Mouse (Mus musculus): ENCODE data around the gene Klhdc3.
A peak's percentile ranks its signal among the peaks of the same experiment; 100 is the strongest.

The Klhdc3 gene

DNA sequence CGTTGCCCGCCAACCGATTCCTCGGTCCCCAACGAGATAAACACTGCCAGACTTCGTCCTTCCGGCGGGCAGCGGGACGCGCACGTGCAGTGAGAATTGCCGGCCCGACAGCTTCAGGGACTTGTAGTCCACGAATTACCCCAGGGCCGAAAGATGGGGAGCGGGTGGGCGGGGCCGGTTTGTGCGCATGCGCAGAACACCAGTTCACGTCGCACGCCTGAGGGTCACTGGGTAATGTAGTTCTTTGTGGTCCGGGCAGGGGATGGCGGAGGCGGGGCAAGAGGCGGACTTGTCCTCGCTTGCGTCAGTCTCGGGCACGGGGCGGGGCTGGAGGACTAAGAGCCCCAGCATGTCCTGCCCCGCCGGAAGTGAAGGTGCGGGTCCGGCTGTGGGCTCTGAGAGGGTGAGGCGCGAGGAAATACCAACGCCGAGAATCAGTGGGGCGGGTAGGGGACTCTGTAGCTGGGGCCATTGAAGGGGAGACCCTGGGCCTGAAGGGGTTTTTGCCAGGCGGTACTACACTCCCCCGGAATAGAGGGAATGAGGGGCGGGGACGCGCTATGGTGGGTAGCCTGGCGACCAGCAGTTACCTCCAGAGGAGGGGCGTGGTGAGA, at the start of gene Klhdc3:
TSS of gene Klhdc3 (minus strand) at position 155 of the 614 bp plus-strand sequence.
- DNase-seq: peak; percentile 99

DNA sequence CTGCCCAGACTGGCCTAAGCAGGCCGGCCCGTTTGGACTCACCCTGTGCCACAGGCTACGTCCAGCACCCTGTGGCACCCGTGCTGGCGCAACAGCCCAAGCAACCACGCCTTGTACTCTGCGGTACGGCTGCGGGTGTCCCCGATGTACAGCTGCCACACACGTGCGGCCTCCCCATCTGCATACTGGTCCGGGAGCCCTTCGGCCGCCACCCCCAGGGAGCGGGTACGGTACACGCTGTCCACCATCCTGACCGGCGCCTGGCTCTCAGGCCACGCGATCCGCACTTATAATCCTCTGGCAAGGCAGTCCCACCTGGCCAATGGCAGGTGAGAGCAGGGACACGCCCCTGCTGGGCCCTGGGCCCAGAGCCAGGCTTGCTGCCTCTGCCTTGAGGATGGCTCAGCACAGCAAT, 48.2 kb upstream of the Klhdc3 start, which contains the start of gene Gnmt:
TSS of gene Gnmt (minus strand) at position 265 of the 415 bp plus-strand sequence.
- DNase-seq: no peak

DNA sequence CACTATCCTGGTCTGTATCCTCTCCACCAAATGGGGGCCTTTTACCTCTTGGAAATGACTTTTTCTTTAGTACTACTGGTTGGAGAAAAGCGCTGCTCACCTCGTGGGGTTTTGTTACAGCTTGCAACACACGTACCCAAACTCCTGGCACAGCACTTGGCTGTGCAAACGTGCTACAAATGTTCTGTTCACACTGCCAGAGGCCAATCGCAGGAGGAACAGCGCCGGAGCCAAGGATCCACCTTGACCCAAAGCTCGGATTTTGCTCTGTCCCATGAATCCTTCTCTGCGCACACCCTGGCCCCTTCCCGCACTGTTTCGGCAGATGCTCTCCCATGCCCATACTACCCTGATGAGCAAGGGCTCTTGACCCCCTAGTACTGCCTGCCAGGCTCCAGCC, 47.8 kb upstream of the Klhdc3 start:
- no peak for DNase-seq

DNA sequence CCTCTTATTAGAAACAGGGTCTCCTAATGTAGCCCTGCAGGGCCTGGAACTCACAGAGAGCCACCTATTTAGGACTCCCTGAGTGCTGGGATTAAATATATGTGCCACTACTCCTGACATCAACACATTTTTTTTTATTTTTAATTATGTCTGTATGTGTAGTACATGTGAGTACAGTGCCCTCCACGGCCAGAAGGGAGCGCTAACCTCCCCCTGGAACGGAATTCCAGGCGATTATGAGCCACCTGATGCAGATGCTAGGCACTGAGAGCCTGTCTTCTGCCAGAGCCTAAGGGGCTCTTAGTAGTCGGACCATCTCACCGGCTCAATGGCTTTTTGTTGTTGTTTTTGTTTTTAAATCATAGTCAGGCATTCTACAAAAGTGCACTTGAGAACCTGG, 47.3 kb upstream of the Klhdc3 start:
- DNase-seq: peak; percentile 30

DNA sequence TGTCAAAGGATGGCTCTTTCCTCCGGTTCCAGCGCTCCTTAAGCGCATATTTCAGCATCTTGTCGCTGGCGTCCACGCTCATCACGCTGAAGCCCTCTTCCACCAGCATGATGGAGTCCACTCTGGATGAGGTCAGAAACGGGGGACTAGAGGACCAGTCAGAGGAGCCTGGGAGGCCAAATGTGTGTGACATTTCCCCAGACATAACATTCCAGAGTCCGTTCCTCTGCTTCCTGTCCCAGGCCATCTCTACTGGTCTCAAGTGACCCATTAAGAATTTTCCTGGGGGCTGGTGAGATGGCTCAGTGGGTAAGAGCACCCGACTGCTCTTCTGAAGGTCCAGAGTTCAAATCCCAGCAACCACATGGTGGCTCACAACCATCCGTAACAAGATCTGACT, 46.6 kb upstream of the Klhdc3 start:
- no peak for DNase-seq

DNA sequence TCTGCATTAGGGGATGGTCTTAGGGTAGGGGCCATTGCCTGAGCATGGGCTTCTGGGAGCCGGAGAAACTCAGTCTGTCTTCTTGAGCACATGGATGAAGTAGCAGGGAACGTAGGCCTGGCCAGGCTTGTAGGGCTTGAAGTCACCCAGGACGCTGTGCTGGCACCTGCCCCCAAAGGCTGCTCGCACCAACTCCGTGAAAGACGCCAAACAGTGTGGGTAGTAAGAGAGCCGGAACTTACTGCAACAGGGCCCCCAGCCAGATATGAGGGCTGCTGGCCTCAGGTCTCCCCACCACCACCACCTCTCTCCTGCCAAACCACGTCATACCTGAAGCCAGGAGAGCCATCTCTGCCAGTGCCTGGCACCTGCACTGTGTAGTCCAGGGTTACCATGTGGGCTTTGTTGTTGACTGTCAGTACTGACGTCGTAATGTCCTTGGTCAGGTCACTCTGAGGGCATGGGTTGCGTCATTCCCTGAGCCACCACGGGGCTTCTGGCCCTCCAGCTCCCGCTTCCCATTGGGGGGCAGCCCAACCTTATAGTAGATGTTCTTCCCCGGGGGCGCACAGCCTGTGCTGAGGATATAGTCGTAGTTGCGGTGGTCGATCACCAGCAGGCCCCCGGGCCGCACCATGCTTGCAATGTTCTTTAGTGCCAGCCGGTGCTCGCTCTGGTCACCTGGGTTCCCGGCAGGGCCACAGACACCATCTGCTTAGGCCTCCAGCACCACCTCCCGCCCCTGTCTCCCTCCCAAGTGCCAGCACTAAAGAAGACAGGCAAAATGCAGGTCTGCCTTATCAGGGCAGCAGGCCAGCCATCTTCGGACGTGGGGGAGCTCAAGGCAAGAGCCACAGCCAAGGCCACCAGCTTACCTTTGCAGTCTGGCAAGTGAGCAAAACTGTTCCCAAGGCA, 45.3 kb upstream of the Klhdc3 start:
- DNase-seq: no peak

DNA sequence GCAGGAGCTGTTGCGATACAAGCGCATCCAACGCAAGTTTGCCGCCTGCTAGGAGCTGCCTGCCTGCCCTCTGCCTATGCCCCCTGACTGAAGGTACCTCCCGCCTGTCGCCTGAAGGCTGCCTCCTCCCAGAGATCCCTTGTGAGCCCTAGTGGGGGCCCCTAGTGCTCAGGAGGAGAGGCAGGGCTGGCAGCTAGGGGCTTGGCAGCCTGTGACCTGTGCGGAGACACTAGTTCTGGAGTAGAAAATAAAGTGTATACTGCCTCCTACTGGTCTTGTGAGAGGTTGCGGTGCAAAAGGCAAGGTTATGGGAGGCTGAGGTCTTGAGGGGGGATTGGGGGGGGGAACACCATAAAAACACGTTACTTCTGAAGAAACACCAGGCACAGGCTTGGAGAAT, 44.6 kb upstream of the Klhdc3 start:
- DNase-seq: peak; percentile 62

DNA sequence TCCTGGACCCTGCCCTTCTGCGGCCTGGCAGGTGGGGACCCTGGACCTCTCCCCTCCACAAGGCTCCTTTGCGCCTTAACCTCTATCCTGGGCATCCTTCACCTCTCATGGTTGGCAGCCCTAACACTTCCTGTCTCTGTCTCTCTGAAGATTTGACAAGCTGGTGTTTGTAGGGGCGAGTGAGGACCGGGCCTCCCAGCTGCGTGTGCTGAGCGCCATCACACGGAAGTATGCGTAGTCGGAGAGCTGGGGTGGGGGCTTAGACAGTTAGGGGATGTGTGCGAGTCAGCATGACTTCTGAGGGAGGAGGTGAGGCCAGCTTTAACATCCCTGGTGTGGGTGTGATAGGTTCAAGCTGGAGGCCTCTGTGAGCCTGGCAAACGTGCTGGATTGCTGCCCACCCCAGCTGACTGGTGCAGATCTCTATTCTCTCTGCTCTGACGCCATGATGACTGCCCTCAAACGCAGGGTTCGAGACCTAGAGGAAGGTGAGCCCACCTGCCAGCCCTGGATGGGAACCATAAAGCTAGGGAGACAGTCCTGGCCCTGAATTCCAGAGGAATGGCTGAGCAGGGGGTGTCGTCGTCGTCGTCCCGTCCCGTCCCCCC, 43.9 kb upstream of the Klhdc3 start:
- no peak for DNase-seq

DNA sequence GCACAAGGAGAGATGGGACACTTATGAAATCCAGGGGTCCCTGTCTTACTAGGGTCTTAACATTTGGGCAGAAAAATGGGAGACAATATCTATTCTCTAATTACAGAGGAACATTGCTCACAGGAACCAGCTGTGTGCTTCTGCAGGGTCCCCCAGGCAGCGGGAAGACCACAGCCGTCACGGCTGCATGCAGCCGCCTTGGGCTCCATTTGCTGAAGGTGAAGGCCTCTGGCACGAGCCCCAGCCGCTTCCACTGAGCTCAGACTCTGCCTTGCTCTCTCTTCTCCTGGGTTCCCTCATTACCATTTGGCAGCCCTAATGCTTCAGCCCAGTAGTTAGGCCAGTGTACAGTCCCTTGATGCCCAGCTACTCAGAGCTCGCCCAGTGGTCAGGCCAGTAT, 40.4 kb upstream of the Klhdc3 start:
- DNase-seq: no peak

DNA sequence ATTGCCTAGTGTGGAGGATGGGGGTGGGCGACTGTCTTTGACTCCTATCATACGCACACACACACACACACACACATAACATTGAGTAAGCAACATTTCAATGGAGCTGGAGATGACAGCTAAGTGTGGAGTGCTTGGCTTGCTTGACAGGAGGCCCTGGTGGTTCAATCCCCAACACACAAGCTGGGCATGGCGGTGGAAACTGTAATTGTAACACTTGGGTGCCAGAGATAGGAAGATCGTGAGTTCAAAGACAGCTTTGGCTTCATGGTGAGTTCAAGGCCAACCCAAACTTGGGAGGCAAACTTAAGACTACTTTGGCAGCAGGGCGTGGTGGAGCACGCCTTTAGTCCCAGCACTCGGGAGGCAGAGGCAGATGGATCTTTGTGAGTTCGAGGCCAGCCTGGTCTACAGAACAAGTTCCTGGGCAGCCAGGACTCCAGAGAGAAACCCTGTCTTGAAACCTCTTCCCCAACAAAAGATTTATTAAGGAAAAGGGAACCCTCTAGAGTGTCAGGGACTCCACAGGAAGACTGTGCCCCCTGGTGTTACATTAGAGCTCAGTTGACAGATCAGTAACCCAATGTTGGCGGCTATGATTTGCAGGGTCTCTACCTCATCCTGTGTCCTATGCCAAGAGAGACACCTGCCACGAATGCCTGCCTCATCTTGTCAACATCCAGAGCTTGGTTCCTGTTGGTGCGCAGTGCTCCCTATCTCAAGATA, 34.2 kb upstream of the Klhdc3 start:
- DNase-seq: no peak

DNA sequence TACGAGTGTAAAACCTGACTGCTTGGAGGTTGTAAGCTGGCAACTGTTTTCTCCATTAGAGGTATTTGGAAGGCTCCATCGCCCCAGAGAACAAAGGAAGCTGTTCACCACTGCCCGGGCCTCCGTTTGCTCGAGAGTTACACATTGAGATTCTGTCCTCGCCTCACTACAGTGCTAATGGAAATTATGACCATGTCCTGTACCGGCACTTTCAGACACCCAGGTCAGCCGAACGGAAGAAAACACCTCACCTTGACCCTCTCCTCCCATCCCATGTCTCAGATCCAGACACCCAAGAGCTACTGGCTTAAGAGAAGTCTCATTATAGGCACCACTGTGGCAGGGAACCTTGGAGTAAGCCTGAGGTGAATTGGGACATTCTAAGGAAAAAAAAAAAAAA, 33.1 kb upstream of the Klhdc3 start:
- DNase-seq: no peak

DNA sequence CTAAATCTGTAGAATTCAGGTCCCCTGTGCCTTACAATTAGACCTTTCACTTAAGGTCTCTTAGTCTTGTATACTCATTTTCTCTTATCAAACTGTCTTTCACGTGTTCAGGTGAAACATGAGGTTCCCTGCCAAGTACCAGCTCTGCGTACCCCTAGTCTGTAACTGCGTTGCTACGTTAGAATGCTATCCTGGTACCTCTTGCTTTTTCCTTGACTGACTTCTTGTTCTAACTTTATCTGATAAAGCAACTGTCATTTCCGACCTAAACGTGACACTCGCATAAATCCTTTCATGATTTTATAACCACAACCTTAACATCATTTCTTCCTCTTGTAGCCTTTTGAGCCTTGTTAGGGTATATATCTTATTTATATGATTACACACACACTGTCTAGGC, 31.7 kb upstream of the Klhdc3 start:
- DNase-seq: no peak

DNA sequence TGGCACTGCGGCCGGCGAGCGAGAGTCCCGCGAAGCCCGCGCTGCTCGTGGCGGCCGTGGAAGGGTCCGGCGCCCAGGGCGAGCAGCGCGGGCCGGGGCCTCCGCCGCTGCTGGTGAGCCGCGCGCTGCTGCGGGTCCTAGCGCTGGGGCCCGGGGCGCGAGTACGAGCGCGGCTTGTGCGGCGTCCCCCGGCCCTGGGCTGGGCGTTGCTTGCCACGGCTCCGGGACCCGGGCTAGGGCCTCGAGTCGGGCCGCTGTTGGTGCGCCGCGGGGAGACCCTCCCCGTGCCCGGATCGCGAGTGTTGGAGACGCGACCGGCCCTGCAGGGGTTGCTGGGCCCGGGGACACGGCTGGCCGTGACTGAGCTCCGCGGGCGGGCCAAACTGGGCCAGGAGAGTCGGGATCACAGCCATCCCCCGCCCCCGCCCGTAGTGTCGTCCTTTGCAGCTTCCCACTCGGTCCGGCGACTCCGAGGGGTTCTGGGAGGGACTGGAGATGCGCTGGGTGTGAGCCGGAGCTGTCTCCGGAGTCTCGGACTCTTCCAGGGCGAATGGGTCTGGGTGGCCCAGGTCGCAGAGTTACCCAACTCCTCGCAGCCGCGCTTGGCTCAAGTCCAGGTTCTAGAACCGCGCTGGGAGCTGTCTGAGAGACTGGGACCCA, 31.0 kb upstream of the Klhdc3 start:
- no peak for DNase-seq

DNA sequence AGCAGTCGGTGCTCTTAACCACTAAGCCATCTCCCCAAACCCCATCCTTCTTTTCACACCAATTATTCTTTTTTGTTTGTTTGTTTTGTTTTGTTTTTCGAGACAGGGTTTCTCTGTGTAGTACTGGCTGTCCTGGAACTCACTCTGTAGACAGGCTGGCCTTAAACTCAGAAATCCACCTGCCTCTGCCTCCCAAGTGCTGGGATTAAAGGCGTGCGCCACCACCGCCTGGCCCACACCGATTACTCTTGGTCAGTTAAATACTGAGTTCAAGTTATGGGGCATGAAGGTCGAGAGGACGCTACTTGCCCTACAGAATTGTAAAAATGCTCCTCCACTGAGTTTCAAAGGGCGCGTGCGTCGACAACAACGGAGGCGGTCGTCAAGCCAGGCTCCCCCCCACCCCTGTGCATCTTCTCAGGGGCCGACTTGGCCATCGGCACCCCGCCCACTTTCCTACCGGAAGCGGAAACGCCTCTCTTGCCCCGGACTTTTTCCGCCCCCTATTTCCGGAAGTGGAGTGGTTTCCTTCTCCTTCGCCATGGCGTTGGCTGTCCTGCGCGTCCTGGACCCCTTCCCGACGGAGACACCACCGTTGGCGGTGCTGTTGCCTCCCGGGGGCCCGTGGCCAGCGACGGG, 30.4 kb upstream of the Klhdc3 start, which contains the start of gene Pex6:
TSS of gene Pex6 (plus strand) at position 505 of the 639 bp plus-strand sequence.
- peak; percentile 97 for DNase-seq

DNA sequence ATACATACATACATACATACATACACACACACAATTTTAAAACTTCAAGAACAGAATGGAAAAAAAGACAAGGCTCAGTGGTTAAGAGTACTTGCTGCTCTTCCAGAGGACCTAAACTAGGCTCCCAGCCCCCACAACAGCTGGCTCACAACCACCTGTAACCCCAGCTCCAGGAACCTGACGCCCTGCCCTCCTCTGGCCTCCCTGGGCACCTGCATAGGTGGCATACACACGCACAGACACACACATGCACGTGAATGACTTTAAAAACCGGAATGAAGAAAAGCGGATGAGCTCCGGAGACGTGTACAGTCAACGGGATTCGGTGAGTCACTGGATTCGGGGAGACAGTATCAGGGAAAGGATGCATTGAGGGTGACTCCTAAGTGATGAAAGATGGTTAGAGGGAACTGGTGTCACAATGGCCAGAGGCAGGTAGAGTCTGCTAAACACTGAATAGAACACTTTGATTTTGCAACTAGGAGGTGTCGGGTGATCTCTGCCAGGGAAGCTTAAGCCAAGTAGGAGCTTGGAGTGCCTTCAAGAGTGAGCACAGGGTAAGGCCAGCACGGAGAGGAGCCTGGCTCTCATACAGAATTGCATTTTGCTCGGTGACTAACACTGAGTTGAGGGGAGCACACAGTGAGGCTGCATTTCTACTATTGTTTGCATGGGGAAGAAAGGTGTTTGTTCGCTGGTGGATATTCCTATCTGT, 25.8 kb upstream of the Klhdc3 start:
- no peak for DNase-seq

DNA sequence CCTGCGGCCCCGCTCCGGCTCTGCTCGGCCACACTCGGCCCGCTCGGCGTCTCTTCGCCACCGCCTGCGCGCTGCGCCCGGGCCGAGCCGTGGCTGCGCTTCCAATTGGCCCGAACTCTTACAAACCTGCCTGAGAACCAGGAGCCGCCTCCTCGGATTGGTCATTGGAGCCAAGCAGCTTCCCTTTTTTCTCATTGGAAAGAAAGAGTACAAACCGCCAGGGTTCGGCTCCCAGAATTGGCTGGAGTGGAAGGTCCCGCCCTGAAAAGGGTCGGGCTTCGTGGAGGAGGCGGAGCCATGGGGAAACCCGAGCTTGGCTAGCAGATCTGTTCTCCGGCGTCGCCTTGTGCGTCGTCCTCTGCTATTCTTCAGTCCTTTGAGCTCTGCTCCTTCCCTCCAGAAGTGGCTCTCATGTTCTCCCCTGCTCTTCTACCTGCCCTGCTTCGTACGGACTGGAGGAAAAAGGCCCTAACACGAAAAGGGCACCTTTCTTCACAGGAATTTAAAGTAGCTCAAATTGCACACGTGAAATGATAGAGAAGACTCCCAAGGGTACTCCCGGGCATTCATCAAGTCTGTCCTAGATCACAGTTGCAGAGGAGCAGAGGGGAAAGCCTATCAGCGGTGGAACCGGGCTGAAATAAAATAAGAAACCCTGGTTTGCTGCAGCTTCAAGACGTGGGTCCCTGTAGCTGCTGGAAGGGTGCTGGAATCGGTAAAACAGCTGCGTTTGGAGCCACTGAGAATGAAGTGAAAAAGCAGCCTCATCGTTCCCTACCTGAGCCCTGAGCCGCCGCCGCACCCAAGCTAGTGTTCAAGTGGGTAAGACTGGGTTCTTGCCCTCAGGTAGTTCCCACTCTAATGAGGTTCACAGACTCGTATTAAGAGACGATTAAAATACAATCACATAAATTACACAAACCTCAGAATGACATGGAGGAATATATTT, 24.4 kb upstream of the Klhdc3 start, which contains the start of gene Ppp2r5d:
TSS of gene Ppp2r5d (minus strand) at position 225 of the 949 bp plus-strand sequence.
- peak; percentile 99 for DNase-seq

DNA sequence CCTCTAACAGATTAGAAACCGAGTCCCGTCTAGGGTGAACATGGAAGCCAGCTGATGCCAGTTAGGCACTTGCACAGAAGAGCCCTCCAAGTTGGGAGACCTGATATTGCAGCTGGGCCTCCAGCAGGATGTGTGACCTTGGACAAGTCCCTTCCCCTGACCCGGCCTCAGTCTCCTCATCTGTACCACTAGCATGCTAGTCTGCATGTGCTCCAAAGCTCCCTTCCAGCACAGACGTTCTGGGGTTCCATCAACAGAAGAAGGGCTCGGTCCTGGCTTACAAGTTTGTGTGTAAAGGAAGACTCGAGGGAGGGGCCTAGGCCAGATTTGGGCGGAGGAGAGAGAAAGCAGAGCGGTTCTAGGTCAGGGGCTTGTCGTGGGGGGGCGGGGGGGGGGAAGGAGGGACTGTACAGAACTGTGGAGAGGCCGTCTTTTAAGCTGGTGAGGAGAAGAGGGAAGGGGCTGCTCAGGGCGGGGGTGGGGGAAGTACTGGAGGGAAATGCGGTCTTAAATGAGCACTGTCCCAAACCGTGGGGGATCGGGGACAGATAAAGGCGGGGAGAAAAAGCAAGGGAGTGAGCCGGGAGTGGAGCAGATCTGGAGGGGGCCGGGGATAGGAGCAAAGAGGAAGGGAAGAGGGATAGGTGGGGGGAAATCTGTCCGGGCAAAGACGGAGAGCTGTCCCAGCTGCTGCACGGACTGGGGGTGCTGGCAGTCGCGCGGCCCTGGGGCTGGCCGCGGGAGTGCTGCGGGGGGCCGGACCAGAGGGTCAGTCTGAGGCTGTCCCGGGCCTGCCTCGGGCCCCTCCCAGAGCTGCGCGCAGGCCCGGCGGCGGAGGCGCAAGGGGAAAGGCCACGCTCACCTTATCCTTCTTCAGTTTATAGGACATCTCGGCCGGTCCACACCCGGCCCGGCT, 23.5 kb upstream of the Klhdc3 start:
- peak; percentile 34 for DNase-seq

DNA sequence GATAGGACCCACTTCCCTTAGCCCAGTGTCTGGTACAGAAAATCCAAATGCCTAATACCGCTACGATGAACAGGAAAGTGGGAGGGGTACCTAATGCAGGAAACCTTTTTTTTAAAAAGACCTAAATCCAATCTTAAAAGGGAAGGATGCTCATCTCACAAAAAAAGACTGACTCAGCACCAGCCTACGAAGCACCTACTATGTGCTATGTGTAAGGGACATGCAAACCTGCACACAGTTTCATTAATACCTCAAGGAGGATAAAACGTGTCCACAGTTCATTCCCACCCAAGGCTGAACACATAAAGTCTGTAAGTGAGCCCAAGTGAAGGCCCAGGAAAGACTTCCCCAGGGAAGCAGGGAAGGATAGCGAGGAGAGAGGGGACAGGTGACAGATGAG, 21.8 kb upstream of the Klhdc3 start:
- no peak for DNase-seq

DNA sequence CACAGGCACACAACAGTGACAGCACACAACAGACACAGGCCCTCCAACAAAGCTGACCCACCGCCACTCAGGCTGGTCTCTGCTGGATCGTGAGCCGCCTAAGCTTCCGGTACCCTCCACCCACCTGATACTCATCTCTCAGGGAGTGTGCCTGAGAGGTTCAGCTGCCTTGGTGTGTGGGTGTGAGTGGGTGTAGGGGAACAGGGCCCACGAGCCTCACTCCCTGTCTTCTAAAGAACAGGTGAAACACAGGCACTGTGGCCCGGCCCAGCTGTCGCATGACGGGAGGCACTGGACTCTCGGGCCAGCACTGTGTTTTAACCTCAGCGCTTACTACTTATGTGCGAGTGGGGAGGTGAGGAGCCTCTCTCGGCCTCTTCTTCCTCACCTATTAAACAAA, 21.4 kb upstream of the Klhdc3 start:
- DNase-seq: no peak

Measured in embryo, embryonic 11 days (tissue).